Mouse (Mus musculus): ENCODE data around the gene Myo1d. TPM values are rescaled to one million over a fixed set of nuclear protein-coding genes. Genes with fewer than 3 reads are reported as not detected.
A peak's percentile ranks its signal among the peaks of the same experiment; 100 is the strongest.

The Myo1d gene
- polyA plus RNA-seq, 1 experiment from 2014 or later = 5.6 TPM

- peaks cover 28% of the 10 kb centered on the region for H3K4me1 ChIP-seq (replicated peaks)
- no peak for ATAC-seq (ENCODE audit: insufficient number of reproducible peaks, insufficient read depth, low FRiP score, low TSS enrichment, low read depth)
- H3K9me3 ChIP-seq = no peaks in the 10 kb centered on the region
- WGBS = 68% methylated on average over 15 of the region's 15 CpGs
- H3K9ac ChIP-seq (replicated peaks) = no peak overlapping the region
- H3K27ac ChIP-seq = no peak overlapping the region
- H3K27me3 ChIP-seq = no peaks in the 10 kb centered on the region
- no peaks in the 10 kb centered on the region for H3K36me3 ChIP-seq
- H3K4me2 ChIP-seq = no peak overlapping the region
- H3K4me3 ChIP-seq (replicated peaks) = no peak overlapping the region
These were observed 291.8 kb downstream of the Myo1d start for GRCm38 (mm10) chr11:80487904-80488587.

GRCm38 (mm10) chr11:80485622-80486206, 294.1 kb downstream of the Myo1d start:
- WGBS = 81% methylated on average over 10 of the region's 10 CpGs
- Histone ChIP-seq H3K9ac (replicated peaks) (no peak overlapping the region), H3K9me3 (no peaks in the 10 kb centered on the region), H3K27me3 (no peaks in the 10 kb centered on the region), H3K4me2 (no peak overlapping the region), H3K27ac (no peak overlapping the region), H3K4me1 (replicated peaks) (peaks cover 28% of the 10 kb centered on the region), H3K36me3 (no peaks in the 10 kb centered on the region), H3K4me3 (replicated peaks) (no peak overlapping the region)
- no peak for ATAC-seq (ENCODE audit: insufficient number of reproducible peaks, insufficient read depth, low FRiP score, low TSS enrichment, low read depth)

- Histone ChIP-seq H3K4me3 (replicated peaks) (no peak overlapping the region), H3K4me2 (no peak overlapping the region), H3K9me3 (no peaks in the 10 kb centered on the region), H3K36me3 (no peaks in the 10 kb centered on the region), H3K4me1 (replicated peaks) (peaks cover 28% of the 10 kb centered on the region), H3K27me3 (no peaks in the 10 kb centered on the region), H3K27ac (no peak overlapping the region), H3K9ac (replicated peaks) (no peak overlapping the region)
- 72% methylated on average over 9 of the region's 9 CpGs for WGBS
- no peak for ATAC-seq (ENCODE audit: insufficient number of reproducible peaks, insufficient read depth, low FRiP score, low TSS enrichment, low read depth)
These were observed 294.7 kb downstream of the Myo1d start for GRCm38 (mm10) chr11:80485120-80485551.

- Histone ChIP-seq H3K4me2 (no peak overlapping the region), H3K4me3 (replicated peaks) (no peak overlapping the region), H3K9me3 (no peaks in the 10 kb centered on the region), H3K9ac (replicated peaks) (no peak overlapping the region), H3K27ac (0 out of 2 replicates have a peak overlapping the region, but pooled peaks have one; percentile 4), H3K4me1 (replicated peaks) (peaks cover 27% of the 10 kb centered on the region), H3K36me3 (peaks cover 6% of the 10 kb centered on the region; the same call in 1 of the 2 replicates), H3K27me3 (no peaks in the 10 kb centered on the region)
- no peak for ATAC-seq (ENCODE audit: insufficient number of reproducible peaks, insufficient read depth, low FRiP score, low TSS enrichment, low read depth)
- 40% methylated on average over 12 of the region's 12 CpGs for WGBS
These were observed 295.5 kb downstream of the Myo1d start for GRCm38 (mm10) chr11:80484191-80484791.

GRCm38 (mm10) chr11:80483536-80484067, 296.2 kb downstream of the Myo1d start:
- H3K4me3 ChIP-seq (replicated peaks) = no peak overlapping the region
- H3K9ac ChIP-seq (replicated peaks) = no peak overlapping the region
- H3K27ac ChIP-seq = no peak overlapping the region
- no peak overlapping the region for H3K4me2 ChIP-seq
- WGBS = 77% methylated on average over 6 of the region's 6 CpGs
- no peaks in the 10 kb centered on the region for H3K9me3 ChIP-seq
- H3K4me1 ChIP-seq (replicated peaks) = peaks cover 27% of the 10 kb centered on the region
- ATAC-seq (ENCODE audit: insufficient number of reproducible peaks, insufficient read depth, low FRiP score, low TSS enrichment, low read depth) = no peak
- peaks cover 5% of the 10 kb centered on the region for H3K27me3 ChIP-seq
- H3K36me3 ChIP-seq = peaks cover 6% of the 10 kb centered on the region; the same call in 1 of the 2 replicates

- Histone ChIP-seq H3K4me1 (replicated peaks) (peaks cover 30% of the 10 kb centered on the region), H3K36me3 (peaks cover 6% of the 10 kb centered on the region; the same call in 1 of the 2 replicates), H3K9me3 (no peaks in the 10 kb centered on the region), H3K4me2 (no peak overlapping the region), H3K27ac (no peak overlapping the region), H3K4me3 (replicated peaks) (no peak overlapping the region), H3K27me3 (peaks cover 11% of the 10 kb centered on the region), H3K9ac (replicated peaks) (no peak overlapping the region)
- WGBS = 86% methylated on average over 7 of the region's 7 CpGs
- ATAC-seq (ENCODE audit: insufficient number of reproducible peaks, insufficient read depth, low FRiP score, low TSS enrichment, low read depth) = no peak
These were observed 296.9 kb downstream of the Myo1d start for GRCm38 (mm10) chr11:80482921-80483320.

- Histone ChIP-seq H3K4me3 (replicated peaks) (no peak overlapping the region), H3K4me2 (no peak overlapping the region), H3K9ac (replicated peaks) (no peak overlapping the region), H3K27me3 (peaks cover 14% of the 10 kb centered on the region), H3K36me3 (peaks cover 6% of the 10 kb centered on the region; the same call in 1 of the 2 replicates), H3K9me3 (no peaks in the 10 kb centered on the region), H3K27ac (no peak overlapping the region), H3K4me1 (replicated peaks) (peaks cover 35% of the 10 kb centered on the region)
- WGBS = 77% methylated on average over 10 of the region's 10 CpGs
- ATAC-seq (ENCODE audit: insufficient number of reproducible peaks, insufficient read depth, low FRiP score, low TSS enrichment, low read depth) = no peak
These were observed 297.5 kb downstream of the Myo1d start for GRCm38 (mm10) chr11:80482347-80482746.

- no peak overlapping the region; the same call in 1 of the 2 replicates for H3K4me3 ChIP-seq (replicated peaks)
- no peak overlapping the region for H3K9ac ChIP-seq (replicated peaks)
- H3K4me1 ChIP-seq (replicated peaks) = peaks cover 37% of the 10 kb centered on the region
- ATAC-seq (ENCODE audit: insufficient number of reproducible peaks, insufficient read depth, low FRiP score, low TSS enrichment, low read depth) = no peak
- no peak overlapping the region for H3K27ac ChIP-seq
- H3K4me2 ChIP-seq = 0 out of 2 replicates have a peak overlapping the region, but pooled peaks have one; percentile 10
- 79% methylated on average over 13 of the region's 13 CpGs for WGBS
- H3K9me3 ChIP-seq = no peaks in the 10 kb centered on the region
- H3K36me3 ChIP-seq = peaks cover 6% of the 10 kb centered on the region; the same call in 1 of the 2 replicates
- peaks cover 14% of the 10 kb centered on the region for H3K27me3 ChIP-seq
These were observed 298.3 kb downstream of the Myo1d start for GRCm38 (mm10) chr11:80481409-80482050.

- H3K27me3 ChIP-seq = peaks cover 14% of the 10 kb centered on the region
- ATAC-seq (ENCODE audit: insufficient number of reproducible peaks, insufficient read depth, low FRiP score, low TSS enrichment, low read depth) = no peak
- WGBS = 86% methylated on average over 31 of the region's 31 CpGs
- H3K36me3 ChIP-seq = peaks cover 7% of the 10 kb centered on the region; the same call in 1 of the 2 replicates
- H3K9me3 ChIP-seq = no peaks in the 10 kb centered on the region
- H3K4me1 ChIP-seq (replicated peaks) = peaks cover 42% of the 10 kb centered on the region
- H3K4me2 ChIP-seq = peak overlapping the region; percentile 95
- peak overlapping the region; percentile 70 for H3K4me3 ChIP-seq (replicated peaks)
- no peak overlapping the region for H3K9ac ChIP-seq (replicated peaks)
- no peak overlapping the region for H3K27ac ChIP-seq
These were observed 299.6 kb downstream of the Myo1d start for GRCm38 (mm10) chr11:80479906-80480866.

GRCm38 (mm10) chr11:80479425-80479824, 300.4 kb downstream of the Myo1d start:
- peaks cover 40% of the 10 kb centered on the region for H3K4me1 ChIP-seq (replicated peaks)
- WGBS = 62% methylated on average over 5 of the region's 5 CpGs
- no peaks in the 10 kb centered on the region for H3K9me3 ChIP-seq
- ATAC-seq (ENCODE audit: insufficient number of reproducible peaks, insufficient read depth, low FRiP score, low TSS enrichment, low read depth) = no peak
- no peak overlapping the region for H3K9ac ChIP-seq (replicated peaks)
- no peak overlapping the region for H3K27ac ChIP-seq
- H3K27me3 ChIP-seq = peaks cover 14% of the 10 kb centered on the region
- peak overlapping the region; percentile 95 for H3K4me2 ChIP-seq
- H3K36me3 ChIP-seq = peaks cover 14% of the 10 kb centered on the region; the same call in 1 of the 2 replicates
- peak overlapping the region; percentile 70 for H3K4me3 ChIP-seq (replicated peaks)
